Mouse (Mus musculus): ENCODE results near the gene Pla2g4e. TPM values are rescaled to one million over a fixed set of nuclear protein-coding genes. Genes with fewer than 3 reads are reported as not detected.

Gene Pla2g4e
- polyA plus RNA-seq, 1 experiment from 2014 or later = 0.54 TPM

GRCm38 (mm10) chr2:120126408-120126807, 118.7 kb downstream of the Pla2g4e start:
- H3K4me1 ChIP-seq = peaks cover 78% of the 10 kb centered on the region
- H3K36me3 ChIP-seq = peaks cover 20% of the 10 kb centered on the region
- no peak overlapping the region for H3K4me3 ChIP-seq
- peak overlapping the region; percentile 89 for H3K27ac ChIP-seq
- no peaks in the 10 kb centered on the region for H3K9me3 ChIP-seq
- DNase-seq (ENCODE audit: low spot score) = no peak
- no peaks in the 10 kb centered on the region for H3K27me3 ChIP-seq (ENCODE audit: insufficient read depth, poor library complexity, severe bottlenecking)
- WGBS = 73% methylated on average over 4 of the region's 4 CpGs

- DNase-seq (ENCODE audit: low spot score) = no peak
- Histone ChIP-seq H3K4me1 (peaks cover 78% of the 10 kb centered on the region), H3K27me3 (ENCODE audit: insufficient read depth, poor library complexity, severe bottlenecking) (no peaks in the 10 kb centered on the region), H3K9me3 (no peaks in the 10 kb centered on the region), H3K4me3 (no peak overlapping the region), H3K27ac (no peak overlapping the region), H3K36me3 (peaks cover 20% of the 10 kb centered on the region)
- WGBS = 95% methylated on average over 1 of the region's 1 CpGs
These were observed 119.7 kb downstream of the Pla2g4e start for GRCm38 (mm10) chr2:120125461-120125860.

DNA sequence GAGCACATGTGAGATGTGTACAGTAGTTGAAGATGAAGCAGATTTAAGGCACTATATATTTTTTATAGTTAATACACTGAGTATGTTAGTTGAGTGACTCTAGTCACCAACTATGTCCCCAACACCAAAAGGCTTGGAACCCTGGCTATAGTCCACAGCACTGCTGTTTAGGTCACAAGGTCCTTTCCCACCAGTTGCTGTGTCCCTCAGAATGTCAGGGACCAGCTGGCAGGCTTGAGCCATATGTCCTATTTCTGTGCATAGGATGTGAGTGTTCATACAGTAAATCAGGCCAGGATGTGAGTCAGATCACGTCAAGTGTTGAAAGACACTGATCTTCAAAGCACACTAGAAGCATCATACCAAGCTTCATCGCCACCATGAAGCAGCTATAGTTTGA, 120.2 kb downstream of the Pla2g4e start:
- WGBS = 81% methylated on average over 2 of the region's 2 CpGs
- Histone ChIP-seq H3K4me1 (peaks cover 72% of the 10 kb centered on the region), H3K36me3 (peaks cover 20% of the 10 kb centered on the region), H3K9me3 (no peaks in the 10 kb centered on the region), H3K27ac (no peak overlapping the region), H3K27me3 (ENCODE audit: insufficient read depth, poor library complexity, severe bottlenecking) (no peaks in the 10 kb centered on the region), H3K4me3 (no peak overlapping the region)
- DNase-seq (ENCODE audit: low spot score) = no peak

DNA sequence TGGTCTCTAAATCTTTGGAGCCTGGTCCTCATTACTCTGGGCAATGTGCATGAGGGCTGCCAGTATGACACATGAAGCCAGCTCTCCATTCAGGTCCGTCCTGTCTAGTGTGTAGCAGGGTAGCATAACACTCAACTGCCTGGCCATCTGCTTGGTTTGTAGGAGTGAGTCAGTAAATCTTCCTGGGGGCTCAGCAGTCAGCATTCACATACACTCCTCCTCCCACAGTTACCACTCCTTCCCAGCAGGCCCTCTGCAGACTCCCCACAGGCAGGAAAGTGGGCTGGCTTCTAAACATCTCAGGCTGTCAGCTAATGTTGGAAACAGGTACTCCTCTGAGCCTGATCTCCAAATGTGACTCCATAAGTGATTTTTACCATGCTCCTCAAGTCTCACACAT, 121.0 kb downstream of the Pla2g4e start:
- Histone ChIP-seq H3K4me1 (peaks cover 64% of the 10 kb centered on the region), H3K27ac (peak overlapping the region; percentile 30; the same call in 1 of the 2 replicates)
- WGBS = 59% methylated on average over 1 of the region's 1 CpGs

DNA sequence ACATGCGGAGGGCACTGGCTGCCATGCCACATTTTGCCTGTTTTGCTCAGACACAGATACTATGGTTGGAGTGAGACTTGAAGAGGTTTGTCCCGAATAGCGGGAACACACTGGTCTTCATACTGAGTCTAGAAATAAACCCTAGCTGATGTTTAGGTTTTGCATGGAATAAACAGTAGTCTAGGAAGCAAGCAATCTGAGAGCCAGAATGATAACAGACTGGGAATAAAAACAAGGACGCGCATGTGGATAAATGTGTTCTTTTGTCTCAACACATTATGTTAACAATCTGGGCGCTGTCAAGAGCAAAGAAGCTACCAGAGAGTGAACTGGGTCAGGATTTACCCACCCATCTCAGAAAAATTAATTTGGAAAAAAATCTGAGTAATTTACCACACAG, 122.2 kb downstream of the Pla2g4e start:
- no peak for DNase-seq (ENCODE audit: low spot score)
- Histone ChIP-seq H3K4me3 (no peak overlapping the region), H3K27ac (no peak overlapping the region), H3K27me3 (ENCODE audit: insufficient read depth, poor library complexity, severe bottlenecking) (no peaks in the 10 kb centered on the region), H3K36me3 (peaks cover 20% of the 10 kb centered on the region), H3K4me1 (peaks cover 53% of the 10 kb centered on the region), H3K9me3 (no peaks in the 10 kb centered on the region)
- 82% methylated on average over 6 of the region's 6 CpGs for WGBS

More for the DNA sequence above, 121.0 kb downstream of the Pla2g4e start:
- peaks cover 20% of the 10 kb centered on the region for H3K36me3 ChIP-seq
- H3K9me3 ChIP-seq = no peaks in the 10 kb centered on the region
- no peaks in the 10 kb centered on the region for H3K27me3 ChIP-seq (ENCODE audit: insufficient read depth, poor library complexity, severe bottlenecking)
- H3K4me3 ChIP-seq = no peak overlapping the region
- DNase-seq (ENCODE audit: low spot score) = no peak

GRCm38 (mm10) chr2:120117346-120117745, 127.8 kb downstream of the Pla2g4e start:
- H3K27ac ChIP-seq = peak overlapping the region; percentile 42; the same call in 1 of the 2 replicates
- H3K27me3 ChIP-seq (ENCODE audit: insufficient read depth, poor library complexity, severe bottlenecking) = no peaks in the 10 kb centered on the region
- H3K4me1 ChIP-seq = peaks cover 45% of the 10 kb centered on the region
- H3K36me3 ChIP-seq = no peaks in the 10 kb centered on the region; the same call in 1 of the 2 replicates
- H3K9me3 ChIP-seq = no peaks in the 10 kb centered on the region
- WGBS = 63% methylated on average over 6 of the region's 6 CpGs
- H3K4me3 ChIP-seq = no peak overlapping the region
- no peak for DNase-seq (ENCODE audit: low spot score)

Other genes starting within 250 kb of the Pla2g4e start
- gene Jmjd7, start 217.9 kb downstream of the Pla2g4e start, polyA plus RNA-seq (2016; fragmentation: Nextera tagmentation; extraction: Ambion mirVana) = 16.8 and 17.6 TPM in 2 replicates
- 2.6 and 5.5 TPM in 2 replicates for gene Gm28042, start 217.8 kb downstream of the Pla2g4e start, polyA plus RNA-seq (2016; fragmentation: Nextera tagmentation; extraction: Ambion mirVana)
- 2.6 TPM in 2 replicates for gene Pla2g4b, start 211.9 kb downstream of the Pla2g4e start, polyA plus RNA-seq (2016; fragmentation: Nextera tagmentation; extraction: Ambion mirVana)
- gene Ehd4, start 90.7 kb downstream of the Pla2g4e start, polyA plus RNA-seq (2016; fragmentation: Nextera tagmentation; extraction: Ambion mirVana) = 115 and 173 TPM in 2 replicates
- 0.04 TPM in 1 of 2 replicates, not detected in the other for gene Pla2g4d, start 43.9 kb upstream of the Pla2g4e start, polyA plus RNA-seq (2016; fragmentation: Nextera tagmentation; extraction: Ambion mirVana)
- gene Pla2g4f, start 68.8 kb upstream of the Pla2g4e start, polyA plus RNA-seq (2016; fragmentation: Nextera tagmentation; extraction: Ambion mirVana) = 0.05 TPM in 1 of 2 replicates, not detected in the other
- gene Vps39, start 107.8 kb upstream of the Pla2g4e start, polyA plus RNA-seq (2016; fragmentation: Nextera tagmentation; extraction: Ambion mirVana) = 17.4 and 19.2 TPM in 2 replicates
- 7.0 and 8.8 TPM in 2 replicates for gene Ganc, start 158.6 kb upstream of the Pla2g4e start, polyA plus RNA-seq (2016; fragmentation: Nextera tagmentation; extraction: Ambion mirVana)
- gene Tmem87a, start 158.8 kb upstream of the Pla2g4e start, polyA plus RNA-seq (2016; fragmentation: Nextera tagmentation; extraction: Ambion mirVana) = 4.4 and 4.5 TPM in 2 replicates
- 5.2 and 6.3 TPM in 2 replicates for gene Capn3, start 210.7 kb upstream of the Pla2g4e start, polyA plus RNA-seq (2016; fragmentation: Nextera tagmentation; extraction: Ambion mirVana)